In genomic region chr13:51568911-51569684, GRCm38 (mm10) we compare ENCODE assay signal across 7 mouse cellular contexts. TPM values are rescaled to one million over a fixed set of nuclear protein-coding genes. Genes with fewer than 3 reads are reported as not detected.
DNase-seq lines count a peak whose midpoint lies in the region; ATAC-seq and TF ChIP-seq lines count a peak whose summit lies in the region.

Gene Shc3, minus strand, starts transcription at chr13:51569419.

- ATAC-seq in embryonic facial prominence, embryonic 14.5 days (ENCODE audit: low read depth), result peak; percentile 89
- ATAC-seq in heart, embryonic 11.5 days (replicated peaks; ENCODE audit: insufficient number of reproducible peaks, low FRiP score, low TSS enrichment), result no peak
- ATAC-seq in kidney, postnatal 0 days (replicated peaks; ENCODE audit: low FRiP score, low read depth), result peak; percentile 62; the same call in 1 of the 2 replicates
- peak; percentile 54; the same call in 1 of the 2 replicates for ATAC-seq in limb, embryonic 14.5 days (ENCODE audit: low FRiP score, low read depth)

- no peak for TF ChIP-seq POLR2A in limb, embryonic 14.5 days (IDR thresholded peaks at IDR 0.05; ENCODE audit: borderline replicate concordance, extremely low read depth, insufficient read depth, insufficient read length)

- H3K9me3 ChIP-seq in embryonic facial prominence, embryonic 14.5 days (ENCODE audit: control insufficient read depth, low read length), result no peaks in the 10 kb centered on the region
- H3K9me3 ChIP-seq in heart, embryonic 11.5 days (replicated peaks; ENCODE audit: control insufficient read depth, low read length), result no peaks in the 10 kb centered on the region
- H3K9me3 ChIP-seq in kidney, postnatal 0 days (replicated peaks; ENCODE audit: low read length), result no peaks in the 10 kb centered on the region
- no peaks in the 10 kb centered on the region for H3K9me3 ChIP-seq in limb, embryonic 14.5 days (ENCODE audit: control insufficient read depth, low read length)

- no peaks in the 10 kb centered on the region for H3K36me3 ChIP-seq in embryonic facial prominence, embryonic 14.5 days (ENCODE audit: control insufficient read depth, insufficient read depth, low read length)
- H3K36me3 ChIP-seq in heart, embryonic 11.5 days (ENCODE audit: control insufficient read depth, insufficient read depth, low read length), result no peaks in the 10 kb centered on the region
- no peaks in the 10 kb centered on the region for H3K36me3 ChIP-seq in kidney, postnatal 0 days (ENCODE audit: insufficient read depth, low read length)
- H3K36me3 ChIP-seq in limb, embryonic 14.5 days (ENCODE audit: control insufficient read depth, insufficient read depth, low read length), result no peaks in the 10 kb centered on the region

- peak; percentile 96 for DNase-seq in embryonic facial prominence, embryonic 14.5 days (ENCODE audit: low spot score)
- DNase-seq in kidney, postnatal 0 days (ENCODE audit: low spot score), result peak; percentile 89
- peak; percentile 88 for DNase-seq in limb, embryonic 14.5 days (ENCODE audit: low spot score)
- peak; percentile 73 for DNase-seq in neural tube, embryonic 10.5 days (ENCODE audit: extremely low spot score, low spot score)
- peak; percentile 30 for DNase-seq in yolk sac, embryonic 10.5 days (ENCODE audit: low spot score)

- H3K4me1 ChIP-seq in brown adipose tissue, adult 24 weeks (ENCODE audit: control insufficient read depth, insufficient read depth, insufficient read length, low read length), result no peaks in the 10 kb centered on the region
- H3K4me1 ChIP-seq in embryonic facial prominence, embryonic 14.5 days (ENCODE audit: control insufficient read depth, insufficient read depth, low read length), result peaks cover 29% of the 10 kb centered on the region
- H3K4me1 ChIP-seq in heart, embryonic 11.5 days (ENCODE audit: control insufficient read depth, insufficient read depth, low read length), result peaks cover 18% of the 10 kb centered on the region
- peaks cover 13% of the 10 kb centered on the region for H3K4me1 ChIP-seq in kidney, postnatal 0 days (replicated peaks; ENCODE audit: insufficient read depth, low read length)
- peaks cover 23% of the 10 kb centered on the region for H3K4me1 ChIP-seq in limb, embryonic 14.5 days (ENCODE audit: control insufficient read depth, insufficient read depth, low read length)

- peak within 1 kb of the TSS; percentile 47 for H3K4me3 ChIP-seq in brown adipose tissue, adult 24 weeks (ENCODE audit: insufficient read depth, low read depth, low read length)
- peak within 1 kb of the TSS; percentile 55 for H3K4me3 ChIP-seq in embryonic facial prominence, embryonic 14.5 days (ENCODE audit: low read depth, low read length)
- peak within 1 kb of the TSS; percentile 44 for H3K4me3 ChIP-seq in heart, embryonic 11.5 days (ENCODE audit: low read depth, low read length)
- peak within 1 kb of the TSS; percentile 37 for H3K4me3 ChIP-seq in kidney, postnatal 0 days (replicated peaks; ENCODE audit: low read depth, low read length)
- peak within 1 kb of the TSS; percentile 33 for H3K4me3 ChIP-seq in limb, embryonic 14.5 days (replicated peaks; ENCODE audit: low read length)

- peaks cover 60% of the 10 kb centered on the region for H3K27me3 ChIP-seq in embryonic facial prominence, embryonic 14.5 days (replicated peaks; ENCODE audit: control insufficient read depth, insufficient read depth, low read length)
- peaks cover 48% of the 10 kb centered on the region for H3K27me3 ChIP-seq in heart, embryonic 11.5 days (ENCODE audit: control insufficient read depth, insufficient read depth, low read length)
- H3K27me3 ChIP-seq in kidney, postnatal 0 days (ENCODE audit: insufficient read depth, low read length), result peaks cover 41% of the 10 kb centered on the region
- H3K27me3 ChIP-seq in limb, embryonic 14.5 days (ENCODE audit: control insufficient read depth, insufficient read depth, low read length), result peaks cover 64% of the 10 kb centered on the region

- TF ChIP-seq CTCF in kidney, postnatal 0 days (IDR thresholded peaks at IDR 0.05; ENCODE audit: low read depth), result no peak

- H3K9ac ChIP-seq in embryonic facial prominence, embryonic 14.5 days (ENCODE audit: low read depth, low read length), result peak within 1 kb of the TSS; percentile 53
- peak within 1 kb of the TSS; percentile 13; the same call in 1 of the 2 replicates for H3K9ac ChIP-seq in heart, embryonic 11.5 days (ENCODE audit: low read depth, low read length)
- H3K9ac ChIP-seq in kidney, postnatal 0 days (ENCODE audit: low read depth, low read length), result peak within 1 kb of the TSS; percentile 13; the same call in 1 of the 2 replicates
- peak within 1 kb of the TSS; percentile 4; the same call in 1 of the 2 replicates for H3K9ac ChIP-seq in limb, embryonic 14.5 days (ENCODE audit: low read depth, low read length, severe bottlenecking)

- WGBS in embryonic facial prominence, embryonic 14.5 days, result under 1% methylated on average over 36 of the region's 36 CpGs
- under 1% methylated on average over 36 of the region's 36 CpGs for WGBS in heart, embryonic 11.5 days (ENCODE audit: insufficient replicate concordance)
- WGBS in kidney, postnatal 0 days, result under 1% methylated on average over 36 of the region's 36 CpGs
- under 1% methylated on average over 35 of the region's 36 CpGs for WGBS in limb, embryonic 14.5 days

- H3K27ac ChIP-seq in brown adipose tissue, adult 24 weeks (replicated peaks; ENCODE audit: low read depth, low read length), result no peak within 1 kb of the TSS
- peak within 1 kb of the TSS; percentile 44; the same call in 1 of the 2 replicates for H3K27ac ChIP-seq in embryonic facial prominence, embryonic 14.5 days (replicated peaks; ENCODE audit: low read depth, low read length)
- H3K27ac ChIP-seq in heart, embryonic 11.5 days (ENCODE audit: low read depth, low read length), result no peak within 1 kb of the TSS
- H3K27ac ChIP-seq in kidney, postnatal 0 days, result no peak within 1 kb of the TSS
- no peak within 1 kb of the TSS for H3K27ac ChIP-seq in limb, embryonic 14.5 days (replicated peaks; ENCODE audit: low read depth, low read length)

- H3K4me2 ChIP-seq in embryonic facial prominence, embryonic 14.5 days (ENCODE audit: low read depth, low read length), result peak within 1 kb of the TSS; percentile 97
- peak within 1 kb of the TSS; percentile 73 for H3K4me2 ChIP-seq in heart, embryonic 11.5 days
- H3K4me2 ChIP-seq in kidney, postnatal 0 days (ENCODE audit: low read length), result peak within 1 kb of the TSS; percentile 78
- H3K4me2 ChIP-seq in limb, embryonic 14.5 days (replicated peaks; ENCODE audit: low read depth, low read length, severe bottlenecking), result peak within 1 kb of the TSS; percentile 51

RNA-seq across cellular contexts. Expression of gene Shc3, which starts in this region (rescaled TPM):
- polyA plus RNA-seq in brown adipose tissue, adult 24 weeks (2012; ENCODE audit: insufficient read depth, insufficient read length, missing spikeins), result not detected in 2 replicates
- polyA plus RNA-seq in embryonic facial prominence, embryonic 14.5 days (2014; fragmentation: Nextera tagmentation; extraction: Ambion mirVana), result 1.3 and 1.5 TPM in 2 replicates
- polyA plus RNA-seq in heart, embryonic 11.5 days (2014; fragmentation: Nextera tagmentation; extraction: Ambion mirVana), result 0.21 and 0.31 TPM in 2 replicates
- 0.34 TPM in 2 replicates for polyA plus RNA-seq in kidney, postnatal 0 days (2015; fragmentation: Nextera tagmentation; extraction: Ambion mirVana)
- polyA plus RNA-seq in limb, embryonic 14.5 days (2012; rRNA removed), result 1.1 and 1.4 TPM in 2 replicates
- 0.62 and 0.69 TPM in 2 replicates for polyA plus RNA-seq in limb, embryonic 14.5 days (2014; fragmentation: Nextera tagmentation; extraction: Ambion mirVana)

Comparison
In these comparisons a context has a peak if more than half of its experiments do, and no peak if none do; other contexts are left out.
1. Peak in DNase-seq, ATAC-seq, H3K4me3 ChIP-seq, H3K9ac ChIP-seq and H3K4me2 ChIP-seq in kidney, postnatal 0 days; RNA of the gene not detected or under 1 TPM.
2. DNase-seq: peak in every context shown above with its lines; median percentile 96 in embryonic facial prominence, embryonic 14.5 days; 89 in kidney, postnatal 0 days; 88 in limb, embryonic 14.5 days; 73 in neural tube, embryonic 10.5 days; 30 in yolk sac, embryonic 10.5 days.